ENCODE assay signal across 13 mouse cellular contexts in the genomic region with DNA sequence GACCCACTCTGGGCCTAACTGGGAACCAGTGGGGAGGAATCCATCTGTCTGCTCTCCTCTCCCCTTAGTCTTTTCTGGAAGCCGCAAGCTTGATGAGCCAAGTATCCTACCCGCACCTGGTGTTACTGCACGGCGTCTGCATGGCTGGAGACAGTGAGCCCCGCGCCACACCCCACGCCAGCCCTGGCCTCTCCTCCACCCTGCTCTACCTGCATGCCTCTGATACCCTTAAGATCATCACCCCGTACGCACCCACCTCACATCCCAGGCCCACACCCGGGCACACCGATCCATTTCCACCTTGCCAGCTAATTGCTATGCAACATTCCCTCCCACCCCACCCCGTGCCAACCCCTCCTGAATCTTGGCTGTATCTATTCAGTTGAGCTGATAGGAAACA. TPM values are rescaled to one million over a fixed set of nuclear protein-coding genes. Genes with fewer than 3 reads are reported as not detected.
"Had no signal": no experiment of that assay in that cellular context is flagged by ENCODE, and none has a peak within 500 bp of the region (broad histone marks: within the 10 kb centered on the region; RNA-seq: fewer than 3 reads in every experiment).

No protein-coding gene starts in this region.

- DNase-seq: left cerebral cortex, postnatal 4 days; liver; liver, embryonic 13.5 days; liver, postnatal 0 days; lung, adult 18-20 months; lung, adult 2 months; lung, embryonic 14.5 days; lung, postnatal 10 days; lung, postnatal 14 days; lung, postnatal 36 days; midbrain, embryonic 14.5 days had no signal

RNA-seq across cellular contexts. Expression of a gene that starts 6.2 kb away (rescaled TPM):
- total RNA-seq: midbrain, postnatal 0 days; monocyte, adult 5-6 weeks had no signal

RNA-seq across cellular contexts. Expression of a gene that starts 18.8 kb away (rescaled TPM):
- total RNA-seq: monocyte, adult 5-6 weeks had no signal
